11 mouse cellular contexts compared by ENCODE assay signal in genomic region chr10:93298208-93298607, GRCm38 (mm10). TPM values are rescaled to one million over a fixed set of nuclear protein-coding genes. Genes with fewer than 3 reads are reported as not detected.
DNase-seq lines count a peak whose midpoint lies in the region; ATAC-seq and TF ChIP-seq lines count a peak whose summit lies in the region.
"Had no signal": no experiment of that assay in that cellular context is flagged by ENCODE, and none has a peak within 500 bp of the region (broad histone marks: within the 10 kb centered on the region; RNA-seq: fewer than 3 reads in every experiment).

No protein-coding gene starts in this region.

- H3K27me3 ChIP-seq in cerebellum, adult 2 months (ENCODE audit: control insufficient read depth, insufficient read depth, low read length), result no peaks in the 10 kb centered on the region
- H3K27me3 ChIP-seq in kidney, adult 2 months (replicated peaks; ENCODE audit: control insufficient read depth, insufficient read depth, low read length), result no peaks in the 10 kb centered on the region
- H3K27me3 ChIP-seq in neural tube, embryonic 13.5 days, result no peaks in the 10 kb centered on the region
- H3K27me3 ChIP-seq in stomach, postnatal 0 days (ENCODE audit: control insufficient read depth, insufficient read depth, low read length), result no peaks in the 10 kb centered on the region
- H3K27me3 ChIP-seq: forebrain, embryonic 13.5 days; midbrain, embryonic 12.5 days had no signal

- no peaks in the 10 kb centered on the region for H3K36me3 ChIP-seq in kidney, adult 2 months (ENCODE audit: control insufficient read depth, insufficient read depth, low read length)
- no peaks in the 10 kb centered on the region for H3K36me3 ChIP-seq in neural tube, embryonic 13.5 days
- H3K36me3 ChIP-seq in stomach, postnatal 0 days (ENCODE audit: control insufficient read depth, insufficient read depth, low read length), result no peaks in the 10 kb centered on the region
- H3K36me3 ChIP-seq: midbrain, embryonic 12.5 days had no signal

- no peaks in the 10 kb centered on the region for H3K4me1 ChIP-seq in cerebellum, adult 2 months (ENCODE audit: control insufficient read depth, insufficient read depth, low read length)
- peaks cover 5% of the 10 kb centered on the region; the same call in 1 of the 2 replicates for H3K4me1 ChIP-seq in kidney, adult 2 months (ENCODE audit: control insufficient read depth, insufficient read depth, low read length)
- peaks cover 16% of the 10 kb centered on the region for H3K4me1 ChIP-seq in neural tube, embryonic 13.5 days (replicated peaks)
- H3K4me1 ChIP-seq in stomach, postnatal 0 days (replicated peaks; ENCODE audit: control insufficient read depth, insufficient read depth), result no peaks in the 10 kb centered on the region

- no peak overlapping the region for H3K4me3 ChIP-seq in cerebellum, adult 2 months (replicated peaks; ENCODE audit: insufficient read depth, low read depth, low read length)
- H3K4me3 ChIP-seq in kidney, adult 2 months (ENCODE audit: insufficient read depth, low read depth, low read length), result no peak overlapping the region
- H3K4me3 ChIP-seq in neural tube, embryonic 13.5 days, result no peak overlapping the region
- no peak overlapping the region for H3K4me3 ChIP-seq in stomach, postnatal 0 days (ENCODE audit: low read depth, low read length)
- H3K4me3 ChIP-seq: forebrain, embryonic 13.5 days; midbrain, embryonic 12.5 days had no signal

- TF ChIP-seq CTCF in cerebellum, adult 2 months (IDR thresholded peaks at IDR 0.05; ENCODE audit: borderline replicate concordance, insufficient read depth, low read depth, low read length), result no peak
- no peak for TF ChIP-seq CTCF in kidney, adult 2 months (conservative IDR thresholded peaks at IDR 0.05; ENCODE audit: insufficient read depth, insufficient read length, low read depth, low read length)
- no peak for TF ChIP-seq CTCF in stomach, postnatal 0 days (IDR thresholded peaks at IDR 0.05; ENCODE audit: low read depth)

- H3K4me2 ChIP-seq in neural tube, embryonic 13.5 days, result no peak overlapping the region
- no peak overlapping the region for H3K4me2 ChIP-seq in stomach, postnatal 0 days (replicated peaks; ENCODE audit: low read depth)
- H3K4me2 ChIP-seq: forebrain, embryonic 13.5 days; midbrain, embryonic 12.5 days had no signal

- WGBS in cerebellum, adult 2 months, result 52% methylated on average over 7 of the region's 7 CpGs
- 30% methylated on average over 7 of the region's 7 CpGs for WGBS in kidney, adult 2 months
- WGBS in neural tube, embryonic 13.5 days, result 60% methylated on average over 7 of the region's 7 CpGs
- 59% methylated on average over 6 of the region's 7 CpGs for WGBS in stomach, postnatal 0 days

- TF ChIP-seq EP300 in stomach, postnatal 0 days (optimal IDR thresholded peaks at IDR 0.05), result no peak

- H3K9ac ChIP-seq in neural tube, embryonic 13.5 days, result no peak overlapping the region
- H3K9ac ChIP-seq in stomach, postnatal 0 days (ENCODE audit: low read length), result no peak overlapping the region
- H3K9ac ChIP-seq: forebrain, embryonic 13.5 days; midbrain, embryonic 12.5 days had no signal

- ATAC-seq in neural tube, embryonic 13.5 days (ENCODE audit: low read depth), result no peak
- ATAC-seq in stomach, postnatal 0 days (ENCODE audit: low FRiP score, low TSS enrichment), result 0 out of 2 replicates have a peak, but pooled peaks have one; percentile 21
- ATAC-seq: forebrain, embryonic 13.5 days had no signal

- no peak for DNase-seq in cerebellum, adult 2 months
- no peak for DNase-seq in cerebellum, adult 9-10 months
- peak; percentile 45 for DNase-seq in kidney, adult 2 months
- DNase-seq in kidney, adult 8-10 months, result no peak
- no peak for DNase-seq in neural tube, embryonic 10.5 days (ENCODE audit: extremely low spot score, low spot score)
- no peak for DNase-seq in stomach, postnatal 0 days (ENCODE audit: low spot score)
- DNase-seq in adrenal gland, adult 2 months, result no peak
- DNase-seq: right cerebral cortex, postnatal 4 days had no signal

- H3K9me3 ChIP-seq in neural tube, embryonic 13.5 days, result no peaks in the 10 kb centered on the region
- H3K9me3 ChIP-seq in stomach, postnatal 0 days (ENCODE audit: control insufficient read depth, low read length), result no peaks in the 10 kb centered on the region
- H3K9me3 ChIP-seq: forebrain, embryonic 13.5 days; midbrain, embryonic 12.5 days had no signal

- TF ChIP-seq POLR2A in cerebellum, adult 2 months (IDR thresholded peaks at IDR 0.05; ENCODE audit: borderline replicate concordance, insufficient read depth, low read length), result no peak
- TF ChIP-seq POLR2A in kidney, adult 2 months (IDR thresholded peaks at IDR 0.05; ENCODE audit: low read depth, low read length), result no peak

- peak overlapping the region; percentile 36; the same call in 1 of the 2 replicates for H3K27ac ChIP-seq in cerebellum, adult 2 months (ENCODE audit: insufficient read depth, low read length)
- peak overlapping the region; percentile 69 for H3K27ac ChIP-seq in kidney, adult 2 months (ENCODE audit: insufficient read depth, low read depth, low read length)
- 0 out of 2 replicates have a peak overlapping the region, but pooled peaks have one; percentile 23 for H3K27ac ChIP-seq in neural tube, embryonic 13.5 days (replicated peaks)
- H3K27ac ChIP-seq in stomach, postnatal 0 days (replicated peaks), result peak overlapping the region; percentile 53
- H3K27ac ChIP-seq: forebrain, embryonic 13.5 days; midbrain, embryonic 12.5 days had no signal

RNA-seq across cellular contexts. Expression of gene Elk3, which starts 12.7 kb away (rescaled TPM):
- polyA plus RNA-seq in cerebellum, adult 2 months (2012; rRNA removed), result 5.7 and 5.9 TPM in 2 replicates
- 27.5 and 28.1 TPM in 2 replicates for polyA plus RNA-seq in kidney, adult 2 months (2012; rRNA removed)
- polyA plus RNA-seq in neural tube, embryonic 13.5 days (2015; fragmentation: Nextera tagmentation; extraction: Ambion mirVana), result 15.1 and 18.3 TPM in 2 replicates
- 11.3 and 12.5 TPM in 2 replicates for polyA plus RNA-seq in stomach, postnatal 0 days (2015; fragmentation: Nextera tagmentation; extraction: Ambion mirVana)
- total RNA-seq in adrenal gland, adult 2 months (2021), result 10 to 100 TPM; 31.1 to 51.5 TPM
- polyA plus RNA-seq in adrenal gland, adult 2 months (2012; rRNA removed), result 54.3 and 59.5 TPM in 2 replicates
